Mouse (Mus musculus): ENCODE data around the gene Apoc4. TPM values are rescaled to one million over a fixed set of nuclear protein-coding genes. Genes with fewer than 3 reads are reported as not detected.
A peak's percentile ranks its signal among the peaks of the same experiment; 100 is the strongest.

Apoc4 gene
- total RNA-seq (2022): not detected

DNA sequence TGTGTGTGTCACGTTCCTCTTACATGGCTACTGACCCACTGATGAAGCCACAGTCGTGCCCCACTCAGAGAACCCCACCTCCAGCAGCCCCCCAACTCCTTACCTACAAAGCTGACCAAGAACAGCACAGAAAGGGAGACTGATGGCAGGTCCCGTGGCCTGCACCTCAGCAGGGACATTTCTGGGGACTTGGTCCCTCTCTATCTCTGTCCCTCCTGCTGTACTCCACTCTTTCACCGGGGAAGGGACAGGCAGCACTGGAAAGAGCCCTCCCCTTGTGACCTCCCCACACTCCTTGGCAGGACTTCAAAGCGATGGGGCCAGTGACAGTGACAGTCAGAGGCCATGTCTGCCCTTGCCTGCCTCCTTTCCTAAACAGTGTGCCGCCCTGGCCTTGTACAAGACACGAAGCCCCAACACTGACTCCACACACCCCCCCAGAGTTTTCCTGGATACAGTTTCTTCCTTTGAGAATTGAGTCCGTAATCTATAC lies at the start of gene Apoc4, which contains the start of gene Gm44805:
Gene Apoc4 (minus strand): TSS at position 278 of the 493 bp plus-strand sequence.
Gene Gm44805 (minus strand): TSS at position 222 of the 493 bp plus-strand sequence.
- DNase-seq (ENCODE audit: low spot score in 2 of 2): no peak

- no peak for DNase-seq (ENCODE audit: low spot score in 2 of 2)
These were observed 45.3 kb upstream of the Apoc4 start for GRCm38 (mm10) chr7:19726541-19726940.

DNA sequence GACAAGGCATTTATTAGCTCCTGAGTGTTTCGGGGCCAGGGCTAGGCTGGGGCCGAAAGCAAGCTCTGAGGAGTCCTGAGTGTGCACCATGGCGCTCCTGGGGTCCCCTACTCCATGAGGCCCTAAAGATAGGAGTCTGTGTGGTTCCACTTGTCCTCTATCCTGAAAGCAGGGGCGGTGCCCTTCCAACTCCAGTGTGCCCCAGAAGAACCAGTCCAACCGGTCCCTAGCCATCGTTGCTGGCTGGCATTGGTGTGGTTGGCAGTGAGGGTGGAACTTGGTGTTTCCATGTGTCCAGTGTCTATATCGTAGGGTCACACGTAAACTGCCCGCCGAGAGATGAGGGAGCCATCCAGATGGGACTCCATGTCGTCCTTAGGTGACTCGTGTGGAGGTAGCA lies 42.9 kb upstream of the Apoc4 start:
- no peak for DNase-seq (ENCODE audit: low spot score in 2 of 2)

DNA sequence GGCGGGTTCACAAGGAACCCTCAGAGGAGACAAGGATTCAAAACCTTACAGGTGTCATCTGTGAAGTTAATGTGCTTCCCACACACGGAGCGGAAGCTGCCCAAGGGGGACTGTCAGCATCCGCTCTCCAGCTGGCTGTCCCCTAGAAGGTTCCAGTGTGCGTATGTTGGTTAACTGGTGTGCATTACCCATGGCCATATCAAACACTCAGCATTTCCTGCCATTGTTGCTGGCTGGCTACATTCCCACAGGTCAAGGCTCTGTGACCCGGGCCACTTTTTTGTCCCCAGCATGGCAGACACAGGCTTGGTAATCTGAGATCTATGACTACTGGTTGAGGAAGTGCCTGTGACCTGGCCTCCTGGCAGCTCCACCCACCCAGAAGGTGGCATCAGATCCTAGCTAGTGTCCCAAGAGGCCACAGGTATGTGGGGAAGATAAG lies 41.5 kb upstream of the Apoc4 start:
- DNase-seq (ENCODE audit: low spot score in 2 of 2): no peak

GRCm38 (mm10) chr7:19719200-19719599 lies 37.9 kb upstream of the Apoc4 start:
- DNase-seq (ENCODE audit: low spot score in 2 of 2): no peak

- DNase-seq (ENCODE audit: low spot score in 2 of 2): no peak
These were observed 37.1 kb upstream of the Apoc4 start for GRCm38 (mm10) chr7:19718297-19718952.

DNA sequence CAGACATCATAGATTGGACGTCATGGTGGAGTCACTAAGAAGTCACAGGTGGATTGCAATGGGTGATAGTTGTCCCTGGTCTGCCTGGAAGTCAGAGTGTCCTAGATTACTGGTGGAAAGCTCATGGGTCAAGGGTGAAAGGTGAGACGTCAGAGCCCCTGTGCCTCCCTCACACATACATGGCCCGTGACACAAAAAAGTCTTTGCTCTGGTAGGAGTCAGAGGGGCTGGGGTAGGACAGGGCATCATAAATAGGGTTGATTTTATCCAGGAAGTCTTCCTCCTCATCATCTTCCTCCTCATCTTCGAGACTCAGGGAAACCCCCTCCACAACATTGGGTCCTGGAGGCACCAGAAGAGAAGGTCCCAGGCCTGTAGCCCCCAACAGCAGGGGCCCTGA lies 36.1 kb upstream of the Apoc4 start:
- no peak for DNase-seq (ENCODE audit: low spot score in 2 of 2)

DNA sequence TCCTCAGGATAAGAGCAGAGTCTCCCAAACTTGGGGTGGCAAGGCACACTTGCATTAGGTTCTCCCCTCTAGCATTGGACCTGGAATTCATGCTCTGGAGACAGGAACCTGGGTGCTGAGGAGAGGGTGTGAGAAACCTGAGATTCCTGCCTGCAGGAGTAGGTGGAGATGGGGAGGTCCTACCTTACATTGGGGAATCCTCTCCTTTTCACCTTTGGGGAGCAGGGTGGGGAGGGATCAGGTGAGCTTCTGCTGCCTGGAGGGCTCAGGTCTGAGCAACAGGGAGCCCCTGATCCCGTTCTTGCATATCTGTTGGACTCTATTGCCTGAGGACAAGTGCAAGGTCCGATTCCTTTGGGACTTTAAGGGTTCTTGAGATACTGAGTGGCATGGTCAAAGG lies 35.5 kb upstream of the Apoc4 start:
- no peak for DNase-seq (ENCODE audit: low spot score in 2 of 2)

DNA sequence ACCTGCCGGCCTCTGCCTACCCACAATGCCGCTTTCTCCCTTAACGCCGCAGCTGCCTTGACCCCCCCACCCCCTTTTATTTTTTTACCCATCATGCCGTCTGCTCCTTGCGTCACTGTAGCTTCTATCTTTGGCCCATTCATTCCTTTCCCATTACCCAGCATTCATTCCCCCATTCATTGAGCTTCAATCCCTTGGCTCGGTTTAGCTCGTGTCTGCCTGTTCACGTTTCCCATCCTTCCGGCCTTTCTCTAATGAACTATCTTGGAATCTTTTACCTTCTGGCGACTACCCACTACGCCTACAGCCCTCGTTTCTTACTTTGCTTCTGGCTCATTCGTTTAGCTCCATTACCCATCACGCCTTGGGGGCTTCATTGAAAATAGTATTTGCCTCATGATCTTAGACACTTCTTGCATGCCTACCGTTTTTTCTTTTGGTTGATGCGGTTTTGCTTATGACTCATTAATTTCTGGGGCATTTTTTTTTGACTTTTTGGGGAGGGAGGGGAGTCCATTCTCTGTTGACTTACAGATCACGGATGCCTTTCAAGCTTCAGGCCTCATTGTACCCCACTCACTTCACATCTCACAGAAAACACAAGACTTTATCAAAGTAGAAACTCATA lies 34.9 kb upstream of the Apoc4 start:
- DNase-seq (ENCODE audit: low spot score in 2 of 2): no peak

- DNase-seq (ENCODE audit: low spot score in 2 of 2): peak; percentile 99 to 100
These were observed 34.2 kb upstream of the Apoc4 start, which contains the start of gene Tomm40 for GRCm38 (mm10) chr7:19715239-19716054. TSS of gene Tomm40 (minus strand) at chr7:19715438.

GRCm38 (mm10) chr7:19714836-19715235 lies 33.6 kb upstream of the Apoc4 start:
- peak in 1 of 2 experiments; percentile 30 for DNase-seq (ENCODE audit: low spot score in 2 of 2)

DNA sequence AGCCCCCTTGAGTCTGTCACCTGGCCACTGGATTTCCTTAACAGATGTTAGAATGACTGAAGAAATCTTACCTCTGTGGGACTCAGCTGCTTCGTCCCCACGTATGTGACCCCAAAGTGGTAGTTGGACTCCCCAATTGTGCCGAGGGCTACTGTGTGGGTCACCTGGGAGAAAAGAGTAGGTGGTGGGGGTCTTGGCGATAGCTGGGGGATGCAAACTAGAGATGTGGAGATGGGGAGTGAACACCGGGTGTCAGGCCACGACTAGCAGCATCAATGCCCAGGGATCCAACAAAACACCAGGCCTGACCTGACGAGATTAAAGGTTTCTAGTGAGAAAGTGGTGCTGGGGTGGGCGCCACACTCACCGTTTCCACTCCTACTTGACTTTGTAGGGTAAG lies 32.3 kb upstream of the Apoc4 start:
- DNase-seq (ENCODE audit: low spot score in 2 of 2): no peak

DNA sequence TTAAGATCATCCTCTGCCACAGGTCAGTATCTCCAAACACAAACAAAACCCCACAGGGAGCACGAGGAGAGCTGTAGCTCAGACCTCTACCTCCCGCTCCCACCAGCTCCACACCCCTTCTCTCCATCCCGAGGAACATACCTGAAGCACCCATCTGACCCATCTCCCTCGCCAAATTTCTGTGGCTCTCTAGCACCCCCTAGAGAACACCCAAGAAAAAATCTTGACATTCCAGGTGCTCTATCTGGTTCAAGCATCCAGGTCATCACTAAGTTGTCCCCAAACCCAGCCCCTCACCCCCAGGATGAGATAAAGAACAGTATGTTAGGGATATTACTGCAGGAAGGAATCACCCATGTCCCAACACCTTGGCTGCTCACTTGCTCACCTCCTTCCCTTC lies 31.9 kb upstream of the Apoc4 start:
- no peak for DNase-seq (ENCODE audit: low spot score in 2 of 2)

GRCm38 (mm10) chr7:19712414-19712813 lies 31.1 kb upstream of the Apoc4 start:
- no peak for DNase-seq (ENCODE audit: low spot score in 2 of 2)

GRCm38 (mm10) chr7:19710650-19711049 lies 29.4 kb upstream of the Apoc4 start:
- DNase-seq (ENCODE audit: low spot score in 2 of 2): no peak

- DNase-seq (ENCODE audit: low spot score in 2 of 2): no peak
These were observed 24.0 kb upstream of the Apoc4 start for GRCm38 (mm10) chr7:19705271-19705670.

DNA sequence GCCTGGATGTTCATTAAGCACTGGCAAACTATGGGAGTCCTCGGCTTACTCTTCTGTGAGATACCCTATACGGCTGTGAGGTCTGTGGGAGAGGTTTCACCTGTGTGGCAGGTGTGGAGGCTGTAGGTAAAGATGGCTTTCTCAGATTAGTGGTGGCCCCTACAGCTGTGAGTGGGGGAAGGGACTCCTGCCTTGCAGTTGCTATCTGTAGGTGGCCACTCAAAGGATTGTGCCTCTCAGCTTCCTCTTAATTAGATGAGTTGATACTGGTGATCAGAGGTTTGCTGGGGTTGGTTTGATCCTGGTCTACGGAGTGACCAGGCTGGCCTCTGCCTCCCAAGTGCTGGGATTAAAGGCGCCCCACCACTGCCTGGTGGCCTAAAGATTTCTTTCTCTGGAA lies 23.2 kb upstream of the Apoc4 start:
- DNase-seq (ENCODE audit: low spot score in 2 of 2): no peak

DNA sequence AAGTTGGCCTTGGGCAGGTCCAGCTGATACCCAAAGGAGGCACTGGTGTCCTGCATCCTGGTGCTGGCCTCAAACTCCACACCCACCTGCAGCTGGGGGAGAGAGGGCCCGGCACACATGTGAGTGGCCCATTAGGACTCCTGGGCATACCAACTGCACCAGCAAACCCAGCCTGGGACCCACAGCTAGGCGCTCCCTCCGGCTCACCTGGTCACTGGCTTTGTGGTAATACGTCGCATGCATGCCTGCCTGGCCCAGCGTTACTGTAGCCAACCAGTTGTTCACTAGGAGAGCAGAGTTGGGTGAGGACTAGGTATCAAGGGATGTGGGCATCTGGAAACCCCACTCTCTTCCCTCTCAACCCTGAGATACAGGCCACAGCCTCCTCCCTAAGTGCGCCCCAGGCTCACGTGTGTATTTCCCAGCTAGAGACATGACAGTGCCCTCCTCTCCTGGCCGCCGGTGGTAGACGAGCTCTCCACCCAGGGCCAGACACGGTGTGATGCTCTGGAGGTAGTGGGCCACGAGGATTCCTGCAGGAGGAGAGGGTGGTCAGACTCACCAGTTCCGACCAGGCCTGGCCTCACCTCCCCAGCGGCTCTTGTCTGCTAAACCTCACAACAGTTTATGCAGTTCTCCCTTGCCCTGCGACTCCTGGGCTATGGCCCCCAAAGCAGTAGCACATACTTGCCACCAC lies 21.7 kb upstream of the Apoc4 start:
- no peak for DNase-seq (ENCODE audit: low spot score in 2 of 2)

DNA sequence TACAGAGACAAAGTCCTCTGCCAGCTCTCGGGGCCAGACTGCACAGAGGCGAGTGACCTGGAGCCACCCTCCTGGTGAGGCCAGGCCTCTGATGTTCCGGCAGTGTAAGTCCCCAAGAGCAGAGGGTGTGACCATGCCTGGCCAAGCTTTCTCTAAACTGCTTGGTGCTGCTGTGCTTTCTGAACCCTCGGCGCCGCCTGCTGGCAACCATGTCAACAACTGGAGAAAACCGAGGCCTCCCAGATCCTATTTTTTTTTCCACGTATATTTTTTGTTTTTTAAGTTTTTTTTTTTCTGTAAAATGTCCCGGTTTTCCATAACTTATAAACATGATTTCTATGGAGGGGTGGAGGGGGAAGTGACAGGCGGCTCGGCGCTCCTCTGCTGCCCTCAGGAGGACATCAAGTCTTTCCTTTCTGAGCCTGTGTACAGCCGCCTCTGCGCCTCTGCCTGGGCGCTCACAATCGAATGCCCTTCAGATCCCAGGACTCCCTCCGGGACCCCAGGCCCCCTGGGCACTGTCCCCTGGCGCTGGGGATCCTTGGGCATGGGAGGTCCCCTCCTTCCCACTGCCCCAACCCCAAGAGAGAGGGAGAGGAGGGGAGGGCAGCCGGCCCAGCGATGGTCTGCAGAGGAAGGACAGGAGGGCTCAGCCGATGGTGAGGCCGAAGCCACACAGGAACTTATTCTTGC lies 19.9 kb upstream of the Apoc4 start:
- DNase-seq (ENCODE audit: low spot score in 2 of 2): peak; percentile 38 to 57

DNA sequence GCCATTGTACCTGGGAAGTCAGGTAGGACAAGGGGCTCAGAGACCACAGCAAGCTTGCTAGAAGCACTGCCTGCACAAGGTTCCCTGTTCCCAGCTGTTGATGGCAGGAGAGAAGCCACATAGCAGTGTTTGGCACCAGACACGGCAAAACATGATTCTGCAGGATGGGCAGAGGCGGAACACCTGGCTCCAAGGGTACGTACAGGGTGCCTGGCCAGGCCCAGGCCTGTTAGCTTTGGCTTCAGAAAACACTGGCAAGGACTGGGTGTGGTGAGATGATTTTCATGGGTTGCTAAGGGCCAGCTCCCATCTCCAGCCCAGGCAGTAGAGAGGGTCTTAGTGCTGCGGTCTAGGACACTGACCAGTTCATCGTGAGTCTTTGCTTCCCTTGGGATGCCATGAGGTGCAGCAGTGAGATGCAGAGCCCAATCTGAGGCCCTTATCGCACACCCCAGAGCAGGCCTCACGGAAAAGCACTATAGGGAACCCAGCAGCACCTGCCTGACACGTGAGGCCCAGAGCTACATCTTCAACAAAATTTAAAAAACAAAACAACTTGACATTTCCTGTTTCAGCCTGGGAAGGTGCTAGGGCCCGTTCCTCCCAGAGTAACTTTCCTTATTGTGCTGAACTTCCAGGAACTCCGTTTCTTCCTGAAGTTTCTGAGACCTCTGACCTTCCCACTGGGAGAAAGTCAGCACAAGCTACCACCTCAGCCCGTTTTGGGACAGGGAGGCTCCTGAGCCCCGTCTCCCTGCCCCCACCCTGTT lies 19.2 kb upstream of the Apoc4 start:
- no peak for DNase-seq (ENCODE audit: low spot score in 2 of 2)
